Mouse (Mus musculus) MEL (cell line): ENCODE measurements around the gene Hoxd4. TPM values are rescaled to one million over a fixed set of nuclear protein-coding genes. Genes with fewer than 3 reads are reported as not detected.

Experiments used
- DNase-seq: peaks from one replicate; pipeline ENCODE4 v3.0.0; 2011; ENCODE audit warnings: low read depth, low spot score
- H3K27ac ChIP-seq: 2 replicates; pipeline ENCODE4 v1.5.1; 2012; ENCODE audit warnings: low read depth, mild to moderate bottlenecking, control low read depth, low read length, moderate library complexity; ENCODE audit not compliant: control insufficient read depth
- H3K27me3 ChIP-seq, 2 experiments: fragments of 150-350 bp in 1 of 2; sonication (generic) in 1 of 2; 2 replicates each; pipeline ENCODE4 v1.6.1; 2012; ENCODE audit warnings: low read length in 2 of 2, mild to moderate bottlenecking in 2 of 2, improper control_type of control experiment in 1 of 2, moderate library complexity in 1 of 2; ENCODE audit not compliant: insufficient read depth in 2 of 2, control insufficient read depth in 1 of 2
- H3K36me3 ChIP-seq, 2 experiments: 2 replicates each; pipeline ENCODE4 v1.6.1; 2012 to 2014; ENCODE audit warnings: low read length in 2 of 2, improper control_type of control experiment in 1 of 2, inconsistent platforms in 1 of 2, mild to moderate bottlenecking in 1 of 2; ENCODE audit not compliant: insufficient read depth in 2 of 2, control insufficient read depth in 1 of 2
- H3K4me1 ChIP-seq, 2 experiments: fragments of 150-350 bp in 1 of 2; sonication (generic) in 1 of 2; 2 replicates each; pipeline ENCODE4 v1.6.1; 2012; ENCODE audit warnings: low read length in 2 of 2, improper control_type of control experiment in 1 of 2, mild to moderate bottlenecking in 1 of 2; ENCODE audit not compliant: insufficient read depth in 2 of 2, control insufficient read depth in 1 of 2
- H3K4me3 ChIP-seq, 2 experiments: fragments of 150-350 bp in 1 of 2; sonication (generic) in 1 of 2; 2 replicates each; pipeline ENCODE4 v1.5.1; 2012; ENCODE audit warnings: low read depth in 2 of 2, low read length in 2 of 2, mild to moderate bottlenecking in 2 of 2, moderate library complexity in 2 of 2, control low read depth in 1 of 2, improper control_type of control experiment in 1 of 2; ENCODE audit not compliant: control insufficient read depth in 1 of 2, insufficient read depth in 1 of 2
- H3K79me2 ChIP-seq: 2 replicates; pipeline ENCODE4 v1.6.1; 2012; ENCODE audit warnings: mild to moderate bottlenecking, low read length, moderate library complexity; ENCODE audit not compliant: control insufficient read depth, poor library complexity, insufficient read depth
- H3K9ac ChIP-seq: 2 replicates; pipeline ENCODE4 v1.6.1; 2012; ENCODE audit warnings: low read depth, mild to moderate bottlenecking, control low read depth, low read length, moderate library complexity; ENCODE audit not compliant: control insufficient read depth, poor library complexity, severe bottlenecking
- H3K9me3 ChIP-seq: fragments of 150-350 bp; sonication (generic); replicated peaks from 2 replicates; pipeline ENCODE4 v1.6.1; 2012; ENCODE audit warnings: mild to moderate bottlenecking, low read length, improper control_type of control experiment, moderate library complexity; ENCODE audit not compliant: insufficient read depth
- CHD2 ChIP-seq: IDR thresholded peaks from 2 replicates; pipeline ENCODE4 v1.6.1; 2011; ENCODE audit warnings: low read length, improper control_type of control experiment
- E2F4 ChIP-seq: IDR thresholded peaks from 2 replicates; pipeline ENCODE4 v1.6.1; 2011; ENCODE audit warnings: low read depth, low read length, improper control_type of control experiment, borderline replicate concordance
- ELF1 ChIP-seq: IDR thresholded peaks from 2 replicates; pipeline ENCODE4 v1.6.1; 2014; ENCODE audit warnings: low read depth, mild to moderate bottlenecking, inconsistent platforms, low read length, improper control_type of control experiment, moderate library complexity
- ETS1 ChIP-seq: IDR thresholded peaks from 2 replicates; pipeline ENCODE4 v1.6.1; 2012; ENCODE audit warnings: low read depth, mild to moderate bottlenecking, inconsistent platforms, low read length, improper control_type of control experiment, moderate library complexity
- GABPA ChIP-seq: IDR thresholded peaks from 2 replicates; pipeline ENCODE4 v1.6.1; 2012; ENCODE audit warnings: low read depth, mild to moderate bottlenecking, inconsistent platforms, low read length, improper control_type of control experiment, moderate library complexity
- JUND ChIP-seq: IDR thresholded peaks from 2 replicates; pipeline ENCODE4 v1.6.1; 2011; ENCODE audit warnings: low read depth, mild to moderate bottlenecking, improper control_type of control experiment, low read length
- MAFK ChIP-seq: IDR thresholded peaks from 2 replicates; pipeline ENCODE4 v1.6.1; 2011; ENCODE audit warnings: low read depth, mild to moderate bottlenecking, low read length, improper control_type of control experiment, borderline replicate concordance
- MXI1 ChIP-seq: IDR thresholded peaks from 2 replicates; pipeline ENCODE4 v1.6.1; 2011; ENCODE audit warnings: mild to moderate bottlenecking, low read depth, low read length, improper control_type of control experiment
- MYC ChIP-seq: IDR thresholded peaks from 2 replicates; pipeline ENCODE4 v1.6.1; 2011; ENCODE audit warnings: low read depth, mild to moderate bottlenecking, low read length, improper control_type of control experiment, moderate library complexity
- NRF1 ChIP-seq: IDR thresholded peaks from 2 replicates; pipeline ENCODE4 v1.6.1; 2014; ENCODE audit warnings: low read depth, mild to moderate bottlenecking, inconsistent platforms, low read length, improper control_type of control experiment, moderate library complexity; ENCODE audit not compliant: poor library complexity, insufficient read depth, severe bottlenecking
- POLR2A ChIP-seq, 2 experiments: IDR thresholded peaks; 2 replicates each; pipeline ENCODE4 v1.6.1; 2011 to 2012; ENCODE audit warnings: low read length in 2 of 2, mild to moderate bottlenecking in 2 of 2, control low read depth in 1 of 2, improper control_type of control experiment in 1 of 2, low read depth in 1 of 2, moderate library complexity in 1 of 2; ENCODE audit not compliant: control insufficient read depth in 1 of 2, insufficient read depth in 1 of 2, poor library complexity in 1 of 2
- POLR2AphosphoS2 ChIP-seq: IDR thresholded peaks from 2 replicates; pipeline ENCODE4 v1.6.1; 2011; ENCODE audit warnings: low read length, improper control_type of control experiment
- TBP ChIP-seq: IDR thresholded peaks from 2 replicates; pipeline ENCODE4 v1.8.0; 2011; ENCODE audit warnings: low read depth, low read length, improper control_type of control experiment
- UBTF ChIP-seq: IDR thresholded peaks from 2 replicates; pipeline ENCODE4 v1.6.1; 2012; ENCODE audit warnings: low read depth, mild to moderate bottlenecking, inconsistent platforms, low read length, improper control_type of control experiment, moderate library complexity, borderline replicate concordance; ENCODE audit not compliant: insufficient read depth
- USF1 ChIP-seq: IDR thresholded peaks from 2 replicates; pipeline ENCODE4 v1.6.1; 2014; ENCODE audit warnings: low read depth, mild to moderate bottlenecking, inconsistent platforms, low read length, improper control_type of control experiment, moderate library complexity
- ZKSCAN1 ChIP-seq: IDR thresholded peaks from 2 replicates; pipeline ENCODE4 v1.6.1; 2012; ENCODE audit warnings: low read depth, mild to moderate bottlenecking, inconsistent platforms, low read length, improper control_type of control experiment, moderate library complexity
- ZMIZ1 ChIP-seq: IDR thresholded peaks from 2 replicates; pipeline ENCODE4 v1.6.1; 2012; ENCODE audit warnings: low read depth, mild to moderate bottlenecking, inconsistent platforms, low read length, improper control_type of control experiment, moderate library complexity
- ZNF384 ChIP-seq: IDR thresholded peaks from 2 replicates; pipeline ENCODE4 v1.6.1; 2012; ENCODE audit warnings: low read depth, mild to moderate bottlenecking, inconsistent platforms, low read length, improper control_type of control experiment
- polyA plus RNA-seq, 2 experiments: library from polyadenylated mRNA; stranded (reverse) in 1 of 2; unstranded in 1 of 2; fragments of >175 nt in 1 of 2; fragments of >200 nt in 1 of 2; gene quantifications; 2 replicates each; pipeline versions ENCODE4 v1.2.1 to v1.2.4; 2012; ENCODE audit warnings: low replicate concordance in 2 of 2, low read depth in 1 of 2; ENCODE audit not compliant: insufficient read length in 2 of 2, insufficient read depth in 1 of 2, missing spikeins in 1 of 2
- total RNA-seq: library from RNA; depleted of rRNA; stranded (reverse); fragments of 300-350 nt; gene quantifications from 2 replicates; pipeline ENCODE4 v1.2.3, GENCODE M21; 2012

The Hoxd4 gene
- total and polyA plus RNA-seq, 3 experiments: not detected

DNA sequence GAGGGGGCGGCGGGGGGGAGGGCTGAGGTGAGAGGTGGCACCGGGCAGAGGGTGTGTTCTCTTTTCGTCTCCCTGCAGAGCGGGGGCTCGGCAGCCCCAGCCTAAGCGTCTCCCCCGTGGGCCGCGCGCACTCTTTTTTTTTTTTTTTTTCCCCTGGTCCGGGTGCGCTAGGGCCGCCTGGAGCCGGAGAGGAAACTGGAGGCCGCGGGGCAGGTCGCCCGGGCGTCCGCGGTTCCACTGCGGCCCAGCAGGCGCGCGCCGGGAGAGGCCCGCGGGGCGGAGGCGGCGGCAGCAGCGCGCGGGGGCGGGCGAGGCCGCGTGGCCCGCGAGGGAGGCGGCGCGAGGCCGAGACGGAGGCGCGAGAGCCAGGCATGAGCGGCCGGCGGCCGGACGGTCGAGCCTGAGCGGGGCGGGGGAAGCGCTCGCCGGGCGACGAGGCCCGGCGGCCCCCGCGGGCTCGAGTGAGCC is 6.7 kb upstream of the Hoxd4 start:
- Histone ChIP-seq H3K27ac (peak overlapping the region; percentile 48), H3K9me3 (no peaks in the 10 kb centered on the region), H3K4me1 (no peaks in the 10 kb centered on the region; a peak in 2 of 4 replicates), H3K79me2 (peaks cover 6% of the 10 kb centered on the region; the same call in 1 of the 2 replicates), H3K9ac (peak overlapping the region; percentile 84), H3K36me3 (peaks cover 0 to 2% of the 10 kb centered on the region in 2 experiments; a peak in 1 of 4 replicates), H3K27me3 (no peaks in the 10 kb centered on the region), H3K4me3 (peak overlapping the region; percentile 52 to 58; a peak in 3 of 4 replicates)
- DNase-seq: no peak
- TF ChIP-seq E2F4: no peak
- TF ChIP-seq POLR2A (IDR thresholded peaks at IDR 0.05; ENCODE audit: control insufficient read depth in 1 of 2, insufficient read depth in 1 of 2, low read depth in 1 of 2, low read length in 2 of 2, poor library complexity in 1 of 2): peak in 1 of 2 experiments; percentile 52; a peak in 1 of 4 replicates

DNA sequence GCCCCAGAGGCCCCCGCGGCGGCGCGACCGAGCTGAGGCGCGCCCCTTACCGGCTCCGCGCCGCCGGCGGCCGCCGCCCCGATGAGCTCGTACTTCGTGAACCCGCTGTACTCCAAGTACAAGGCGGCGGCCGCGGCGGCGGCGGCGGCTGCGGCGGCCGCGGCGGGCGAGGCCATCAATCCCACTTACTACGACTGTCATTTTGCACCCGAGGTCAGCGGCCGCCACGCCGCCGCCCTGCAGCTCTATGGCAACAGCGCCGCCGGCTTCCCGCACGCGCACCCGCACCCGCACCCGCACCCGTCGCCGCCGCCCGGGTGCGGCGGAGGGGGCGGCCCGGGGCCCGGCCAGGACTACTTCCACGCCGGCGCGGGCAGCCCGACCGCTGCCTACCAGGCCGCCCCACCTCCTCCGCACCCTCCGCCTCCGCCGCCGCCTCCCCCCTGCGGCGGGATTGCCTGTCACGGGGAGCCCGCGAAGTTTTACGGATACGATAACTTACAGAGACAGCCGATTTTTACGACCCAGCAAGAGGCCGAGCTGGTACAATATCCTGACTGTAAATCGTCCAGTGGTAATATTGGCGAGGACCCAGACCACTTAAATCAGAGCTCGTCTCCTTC is 6.2 kb upstream of the Hoxd4 start:
- Histone ChIP-seq H3K4me1 (no peaks in the 10 kb centered on the region; a peak in 2 of 4 replicates), H3K27ac (no peak overlapping the region), H3K4me3 (peak overlapping the region; percentile 53 to 66), H3K36me3 (peaks cover 0 to 2% of the 10 kb centered on the region in 2 experiments; a peak in 1 of 4 replicates), H3K9ac (peak overlapping the region; percentile 84), H3K9me3 (no peaks in the 10 kb centered on the region), H3K79me2 (peaks cover 6% of the 10 kb centered on the region; the same call in 1 of the 2 replicates), H3K27me3 (no peaks in the 10 kb centered on the region)
- TF ChIP-seq MYC: no peak
- TF ChIP-seq MXI1: peak; percentile 43; the same call in 1 of the 2 replicates
- TF ChIP-seq MAFK: no peak
- TF ChIP-seq POLR2A (IDR thresholded peaks at IDR 0.05; ENCODE audit: control insufficient read depth in 1 of 2, insufficient read depth in 1 of 2, low read depth in 1 of 2, low read length in 2 of 2, poor library complexity in 1 of 2): no peak
- no peak for TF ChIP-seq UBTF
- TF ChIP-seq GABPA: no peak
- TF ChIP-seq JUND: no peak
- TF ChIP-seq ZKSCAN1: no peak
- DNase-seq: peak; percentile 62

- Histone ChIP-seq H3K4me1 (no peaks in the 10 kb centered on the region; a peak in 2 of 4 replicates), H3K27ac (no peak overlapping the region), H3K79me2 (peaks cover 6% of the 10 kb centered on the region; the same call in 1 of the 2 replicates), H3K9ac (peak overlapping the region; percentile 84; the same call in 1 of the 2 replicates), H3K27me3 (peaks cover 0 to 1% of the 10 kb centered on the region in 2 experiments; a peak in 1 of 4 replicates), H3K9me3 (no peaks in the 10 kb centered on the region), H3K4me3 (peak overlapping the region in 1 of 2 experiments; percentile 66; a peak in 3 of 4 replicates), H3K36me3 (peaks cover 0 to 2% of the 10 kb centered on the region in 2 experiments; a peak in 1 of 4 replicates)
- TF ChIP-seq NRF1: no peak
- no peak for TF ChIP-seq ZNF384
- TF ChIP-seq ZMIZ1: no peak
- TF ChIP-seq POLR2AphosphoS2: no peak
- no peak for TF ChIP-seq UBTF
- no peak for TF ChIP-seq CHD2
- TF ChIP-seq USF1: no peak
- TF ChIP-seq TBP: no peak
- TF ChIP-seq ELF1: no peak
- TF ChIP-seq ETS1: no peak
- DNase-seq: no peak
Observed at GRCm38 (mm10) chr2:74706393-74706960, 5.3 kb upstream of the Hoxd4 start.
